Mouse (Mus musculus): ENCODE measurements around the gene Chd6. TPM values are rescaled to one million over a fixed set of nuclear protein-coding genes. Genes with fewer than 3 reads are reported as not detected.
A peak's percentile ranks its signal among the peaks of the same experiment; 100 is the strongest.

Chd6 gene
- polyA plus RNA-seq, 2 experiments: 27.5 to 29.3 TPM

DNA sequence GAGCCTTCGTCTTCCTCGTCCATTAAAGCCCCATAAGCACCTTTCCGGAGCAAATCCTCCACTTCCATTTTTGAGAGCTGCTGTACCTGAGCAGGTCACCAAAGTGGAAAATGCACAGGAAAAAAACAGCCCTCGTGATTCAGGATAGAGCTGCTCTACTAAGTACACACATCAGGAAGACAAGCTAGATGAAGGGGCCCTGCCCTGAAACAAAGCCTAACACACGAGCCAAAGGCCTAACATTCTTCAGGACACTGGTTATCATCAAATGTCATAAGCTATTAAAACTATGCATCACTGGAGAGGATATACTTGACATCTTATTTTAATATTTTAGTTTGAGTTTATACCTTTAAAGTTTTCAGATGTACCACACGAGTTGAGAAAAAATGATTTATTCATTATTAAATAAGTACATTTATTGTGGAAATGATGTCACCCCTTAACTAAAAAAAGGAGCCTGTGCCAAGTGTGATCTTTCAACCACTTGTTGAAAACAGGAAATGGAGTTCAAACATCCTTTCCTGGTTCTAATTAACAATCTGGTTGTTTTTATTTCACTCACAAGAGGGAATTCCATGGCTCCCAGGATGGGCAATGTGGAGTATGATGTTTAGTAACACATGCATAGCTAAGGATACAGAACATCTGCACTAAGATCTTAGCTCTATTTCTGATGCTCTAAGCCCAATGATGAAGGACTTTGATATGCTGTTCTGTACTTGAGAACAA, 118.4 kb downstream of the Chd6 start:
- no peak overlapping the region for H3K4me2 ChIP-seq (replicated peaks; ENCODE audit: low read depth, low read length, severe bottlenecking)
- H3K9ac ChIP-seq (ENCODE audit: low read depth, low read length, severe bottlenecking): no peak overlapping the region
- WGBS: 65% methylated on average over 6 of the region's 6 CpGs
- no peak for ATAC-seq (ENCODE audit: low FRiP score, low read depth)
- H3K4me1 ChIP-seq (ENCODE audit: control insufficient read depth, insufficient read depth, low read length): no peaks in the 10 kb centered on the region
- TF ChIP-seq POLR2A (IDR thresholded peaks at IDR 0.05; ENCODE audit: borderline replicate concordance, extremely low read depth, insufficient read depth, insufficient read length): no peak
- H3K4me3 ChIP-seq (replicated peaks; ENCODE audit: low read length): no peak overlapping the region
- peaks cover 69% of the 10 kb centered on the region for H3K36me3 ChIP-seq (ENCODE audit: control insufficient read depth, insufficient read depth, low read length)
- peak; percentile 39 for DNase-seq (ENCODE audit: low spot score)
- no peak overlapping the region for H3K27ac ChIP-seq (replicated peaks; ENCODE audit: low read depth, low read length)
- H3K27me3 ChIP-seq (ENCODE audit: control insufficient read depth, insufficient read depth, low read length): no peaks in the 10 kb centered on the region
- H3K9me3 ChIP-seq (ENCODE audit: control insufficient read depth, low read length): no peaks in the 10 kb centered on the region

DNA sequence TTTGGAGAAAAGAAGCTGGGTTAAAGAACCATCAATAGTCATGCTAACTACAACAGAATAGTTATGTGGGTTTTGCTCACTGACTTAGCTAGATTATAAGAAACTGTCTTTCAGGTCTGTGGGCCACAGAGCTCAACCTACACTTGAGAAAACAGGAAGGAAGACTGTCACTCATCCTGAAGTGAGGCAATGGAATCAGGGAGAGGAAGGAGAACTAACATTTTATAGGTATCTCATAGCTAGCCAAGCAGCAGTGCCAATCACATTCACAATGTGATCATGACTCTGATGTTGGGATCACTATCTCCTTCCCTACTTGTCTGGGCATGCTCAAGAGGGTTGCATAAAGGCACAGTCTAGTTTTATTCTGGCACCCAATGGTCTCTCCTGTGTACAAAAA, 121.4 kb downstream of the Chd6 start:
- Histone ChIP-seq H3K4me2 (replicated peaks; ENCODE audit: low read depth, low read length, severe bottlenecking) (no peak overlapping the region), H3K9ac (ENCODE audit: low read depth, low read length, severe bottlenecking) (no peak overlapping the region), H3K4me3 (replicated peaks; ENCODE audit: low read length) (no peak overlapping the region), H3K9me3 (ENCODE audit: control insufficient read depth, low read length) (no peaks in the 10 kb centered on the region), H3K27me3 (ENCODE audit: control insufficient read depth, insufficient read depth, low read length) (no peaks in the 10 kb centered on the region), H3K27ac (replicated peaks; ENCODE audit: low read depth, low read length) (no peak overlapping the region), H3K4me1 (ENCODE audit: control insufficient read depth, insufficient read depth, low read length) (no peaks in the 10 kb centered on the region), H3K36me3 (ENCODE audit: control insufficient read depth, insufficient read depth, low read length) (peaks cover 84% of the 10 kb centered on the region)
- no peak for DNase-seq (ENCODE audit: low spot score)
- TF ChIP-seq POLR2A (IDR thresholded peaks at IDR 0.05; ENCODE audit: borderline replicate concordance, extremely low read depth, insufficient read depth, insufficient read length): no peak
- no peak for ATAC-seq (ENCODE audit: low FRiP score, low read depth)

DNA sequence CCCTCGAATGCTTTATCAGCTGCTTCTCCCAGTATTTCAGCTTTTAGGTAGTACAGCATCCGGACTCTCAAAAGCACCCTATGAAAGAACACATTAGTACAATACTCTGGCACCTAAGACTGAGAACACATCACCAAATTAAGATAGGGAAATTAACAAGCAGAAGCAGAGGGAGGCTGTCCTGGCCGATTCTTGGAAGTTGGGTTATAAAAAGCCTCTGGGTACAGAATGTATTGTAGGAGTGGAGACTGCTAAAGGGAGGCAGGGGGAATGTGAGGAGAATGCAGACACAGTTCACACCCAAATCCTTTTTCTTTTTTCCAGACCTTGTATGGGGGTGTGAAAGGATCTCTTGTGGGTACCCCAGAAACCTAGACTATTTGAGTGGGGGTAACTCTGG, 126.2 kb downstream of the Chd6 start:
- H3K36me3 ChIP-seq (ENCODE audit: control insufficient read depth, insufficient read depth, low read length): peaks cover 87% of the 10 kb centered on the region
- no peaks in the 10 kb centered on the region for H3K27me3 ChIP-seq (ENCODE audit: control insufficient read depth, insufficient read depth, low read length)
- H3K4me3 ChIP-seq (replicated peaks; ENCODE audit: low read length): no peak overlapping the region
- DNase-seq (ENCODE audit: low spot score) (no peak), ATAC-seq (ENCODE audit: low FRiP score, low read depth) (no peak)
- 93% methylated on average over 3 of the region's 3 CpGs for whole genome bisulfite sequencing
- H3K9ac ChIP-seq (ENCODE audit: low read depth, low read length, severe bottlenecking): no peak overlapping the region
- H3K9me3 ChIP-seq (ENCODE audit: control insufficient read depth, low read length): no peaks in the 10 kb centered on the region
- H3K4me2 ChIP-seq (replicated peaks; ENCODE audit: low read depth, low read length, severe bottlenecking): no peak overlapping the region
- H3K27ac ChIP-seq (replicated peaks; ENCODE audit: low read depth, low read length): no peak overlapping the region
- no peak for TF ChIP-seq POLR2A (IDR thresholded peaks at IDR 0.05; ENCODE audit: borderline replicate concordance, extremely low read depth, insufficient read depth, insufficient read length)
- H3K4me1 ChIP-seq (ENCODE audit: control insufficient read depth, insufficient read depth, low read length): no peaks in the 10 kb centered on the region

DNA sequence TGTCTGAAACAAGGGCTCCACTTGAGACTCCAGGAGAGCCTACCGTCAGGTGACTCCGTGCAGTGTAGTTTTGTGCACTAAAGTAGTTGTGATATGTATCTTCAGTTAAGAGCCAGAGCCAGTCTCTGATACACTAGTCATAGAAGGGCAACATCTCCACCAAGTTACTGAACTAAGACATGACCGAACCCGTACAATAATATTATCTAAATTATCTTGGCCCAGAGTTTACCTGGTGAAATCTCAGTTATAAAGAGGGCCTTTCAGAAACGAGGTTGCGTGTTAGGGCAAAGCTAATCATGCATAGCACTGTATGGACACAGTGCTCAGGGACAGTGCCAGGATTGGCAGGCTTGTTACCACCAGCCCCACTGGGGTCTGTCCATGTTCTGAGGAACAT, 127.1 kb downstream of the Chd6 start:
- H3K27me3 ChIP-seq (ENCODE audit: control insufficient read depth, insufficient read depth, low read length): no peaks in the 10 kb centered on the region
- H3K9ac ChIP-seq (ENCODE audit: low read depth, low read length, severe bottlenecking): no peak overlapping the region
- H3K4me2 ChIP-seq (replicated peaks; ENCODE audit: low read depth, low read length, severe bottlenecking): no peak overlapping the region
- H3K27ac ChIP-seq (replicated peaks; ENCODE audit: low read depth, low read length): no peak overlapping the region
- DNase-seq (ENCODE audit: low spot score): no peak
- 94% methylated on average over 6 of the region's 6 CpGs for WGBS
- no peak for ATAC-seq (ENCODE audit: low FRiP score, low read depth)
- H3K4me3 ChIP-seq (replicated peaks; ENCODE audit: low read length): no peak overlapping the region
- H3K4me1 ChIP-seq (ENCODE audit: control insufficient read depth, insufficient read depth, low read length): no peaks in the 10 kb centered on the region
- H3K36me3 ChIP-seq (ENCODE audit: control insufficient read depth, insufficient read depth, low read length): peaks cover 84% of the 10 kb centered on the region
- no peaks in the 10 kb centered on the region for H3K9me3 ChIP-seq (ENCODE audit: control insufficient read depth, low read length)
- TF ChIP-seq POLR2A (IDR thresholded peaks at IDR 0.05; ENCODE audit: borderline replicate concordance, extremely low read depth, insufficient read depth, insufficient read length): no peak

DNA sequence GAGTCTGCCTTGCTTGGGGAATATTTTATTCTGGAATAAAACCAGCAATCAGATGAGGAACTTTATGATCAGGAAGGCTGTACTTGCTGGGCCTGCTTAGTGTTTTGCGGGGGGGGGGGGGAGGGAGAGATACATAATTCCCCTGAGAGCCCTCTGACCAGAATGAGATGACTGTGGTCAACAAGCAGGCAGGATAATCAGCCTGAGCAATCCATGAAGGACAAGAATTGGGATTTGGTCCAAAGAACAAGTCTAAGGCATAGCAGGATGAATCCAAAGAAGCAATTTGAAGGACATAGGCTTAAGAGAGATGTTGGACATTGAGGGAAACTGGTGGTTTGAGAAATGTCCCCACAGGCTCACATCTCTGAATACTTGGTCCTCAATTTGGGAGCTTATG, 130.2 kb downstream of the Chd6 start:
- DNase-seq (ENCODE audit: low spot score): no peak
- Histone ChIP-seq H3K4me3 (replicated peaks; ENCODE audit: low read length) (no peak overlapping the region), H3K36me3 (ENCODE audit: control insufficient read depth, insufficient read depth, low read length) (peaks cover 84% of the 10 kb centered on the region), H3K4me1 (ENCODE audit: control insufficient read depth, insufficient read depth, low read length) (no peaks in the 10 kb centered on the region), H3K9ac (ENCODE audit: low read depth, low read length, severe bottlenecking) (no peak overlapping the region), H3K27me3 (ENCODE audit: control insufficient read depth, insufficient read depth, low read length) (no peaks in the 10 kb centered on the region), H3K9me3 (ENCODE audit: control insufficient read depth, low read length) (no peaks in the 10 kb centered on the region), H3K4me2 (replicated peaks; ENCODE audit: low read depth, low read length, severe bottlenecking) (no peak overlapping the region), H3K27ac (replicated peaks; ENCODE audit: low read depth, low read length) (no peak overlapping the region)
- ATAC-seq (ENCODE audit: low FRiP score, low read depth): no peak
- WGBS: 100% methylated on average over 1 of the region's 1 CpGs
- no peak for TF ChIP-seq POLR2A (IDR thresholded peaks at IDR 0.05; ENCODE audit: borderline replicate concordance, extremely low read depth, insufficient read depth, insufficient read length)

Data from limb, embryonic 14.5 days (tissue).